Mouse (Mus musculus) lung, postnatal 36 days (tissue): ENCODE results near the gene Olfr301.

Experiments used
- DNase-seq: peaks from one replicate; pipeline ENCODE4 v3.0.0; 2022; ENCODE audit warnings: mixed read lengths

Olfr301 gene

GRCm38 (mm10) chr7:86403546-86403945 lies at the start of gene Olfr301:
TSS of gene Olfr301 (plus strand) at chr7:86403846.
- DNase-seq, result no peak

DNA sequence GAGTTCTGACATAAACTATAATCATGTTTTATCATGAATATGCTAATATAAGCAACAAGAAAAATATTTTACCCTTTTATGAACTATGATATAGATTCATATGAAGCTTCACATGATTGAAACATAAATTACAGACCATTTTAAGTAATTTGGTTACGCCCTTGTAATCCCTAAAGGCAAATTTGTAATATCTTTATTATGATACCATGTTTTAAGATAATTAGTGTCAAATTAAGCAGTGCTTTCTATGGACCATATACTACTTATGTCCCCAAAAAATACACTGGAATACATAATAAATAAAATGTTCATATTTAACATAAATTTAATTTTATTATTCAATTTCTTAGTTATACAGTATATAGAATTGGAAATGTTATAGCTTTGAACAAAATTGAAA lies 36.8 kb upstream of the Olfr301 start, which contains the start of gene Olfr305:
Olfr305 (minus strand) TSS at position 101 of the 400 bp plus-strand sequence.
- DNase-seq, result no peak

GRCm38 (mm10) chr7:86385769-86386168 lies 17.9 kb upstream of the Olfr301 start:
- no peak for DNase-seq

- DNase-seq, result no peak
These were observed 17.1 kb upstream of the Olfr301 start, which contains the start of gene Olfr304 for GRCm38 (mm10) chr7:86386558-86386957. TSS of gene Olfr304 (minus strand) at chr7:86386658.

- DNase-seq, result no peak
These were observed 6.0 kb upstream of the Olfr301 start, which contains the start of gene Olfr303 for GRCm38 (mm10) chr7:86397689-86398088. TSS of gene Olfr303 (minus strand) at chr7:86397789.

DNA sequence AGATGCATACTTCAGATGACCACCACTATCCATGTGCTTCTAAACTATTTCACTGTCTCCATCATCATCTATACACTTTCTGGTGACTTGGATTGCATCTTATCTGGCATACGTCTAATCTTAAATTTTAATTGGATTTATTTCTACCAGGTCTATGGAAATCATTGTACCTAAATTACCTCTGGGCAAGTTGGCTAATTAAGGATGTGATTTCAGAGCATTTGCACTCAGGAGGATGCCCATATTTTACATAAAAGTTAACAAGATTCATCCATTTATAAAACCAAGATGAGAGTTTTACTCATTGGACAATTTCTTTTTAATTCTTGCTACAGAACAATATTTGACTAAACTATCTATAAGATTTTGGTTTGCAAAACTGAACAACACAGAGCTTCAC lies 56.0 kb downstream of the Olfr301 start, which contains the start of gene Olfr299:
Olfr299 (plus strand) TSS at position 301 of the 400 bp plus-strand sequence.
- no peak for DNase-seq
